Mouse (Mus musculus) inflammation-experienced regulatory T-cells, adult 6 months (primary cell): ENCODE measurements around the gene Auts2. TPM values are rescaled to one million over a fixed set of nuclear protein-coding genes. Genes with fewer than 3 reads are reported as not detected.

Experiments used
- ATAC-seq: one replicate; pipeline ENCODE4 v1.8.0; 2017
- polyA plus RNA-seq, 3 experiments: library from polyadenylated mRNA; unstranded; fragments of 100-300 nt; shearing (Covaris generic); gene quantifications; one replicate each; pipeline ENCODE4 v1.2.1; 2017

Gene Auts2
- polyA plus RNA-seq, 3 experiments from 2014 or later: not detected

GRCm38 (mm10) chr5:131707471-131707870, 835.7 kb downstream of the Auts2 start:
- ATAC-seq: no peak

GRCm38 (mm10) chr5:131703729-131704128, 839.4 kb downstream of the Auts2 start:
- ATAC-seq: no peak

GRCm38 (mm10) chr5:131702840-131703392, 840.2 kb downstream of the Auts2 start:
- no peak for ATAC-seq

- no peak for ATAC-seq
Observed at GRCm38 (mm10) chr5:131698900-131699299, 844.2 kb downstream of the Auts2 start.

GRCm38 (mm10) chr5:131690781-131691180, 852.4 kb downstream of the Auts2 start:
- ATAC-seq: no peak

GRCm38 (mm10) chr5:131686956-131687618, 856.1 kb downstream of the Auts2 start:
- ATAC-seq: no peak

- ATAC-seq: no peak
Observed at GRCm38 (mm10) chr5:131680127-131680845, 862.9 kb downstream of the Auts2 start.

GRCm38 (mm10) chr5:131679523-131679922, 863.6 kb downstream of the Auts2 start:
- ATAC-seq: no peak

GRCm38 (mm10) chr5:131677518-131677917, 865.6 kb downstream of the Auts2 start:
- ATAC-seq: no peak

GRCm38 (mm10) chr5:131673696-131674095, 869.4 kb downstream of the Auts2 start:
- ATAC-seq: no peak

- ATAC-seq: no peak
Observed at GRCm38 (mm10) chr5:131665068-131665467, 878.1 kb downstream of the Auts2 start.

- ATAC-seq: no peak
Observed at GRCm38 (mm10) chr5:131664657-131665056, 878.5 kb downstream of the Auts2 start.

- ATAC-seq: no peak
Observed at GRCm38 (mm10) chr5:131662657-131663056, 880.5 kb downstream of the Auts2 start.

GRCm38 (mm10) chr5:131658822-131659515, 884.2 kb downstream of the Auts2 start:
- ATAC-seq: no peak

GRCm38 (mm10) chr5:131654206-131654605, 888.9 kb downstream of the Auts2 start:
- ATAC-seq: no peak

- no peak for ATAC-seq
Observed at GRCm38 (mm10) chr5:131650381-131650891, 892.7 kb downstream of the Auts2 start.

GRCm38 (mm10) chr5:131647683-131648119, 895.4 kb downstream of the Auts2 start:
- ATAC-seq: no peak

GRCm38 (mm10) chr5:131647104-131647682, 896.0 kb downstream of the Auts2 start:
- no peak for ATAC-seq

GRCm38 (mm10) chr5:131646192-131646775, 896.9 kb downstream of the Auts2 start:
- ATAC-seq: no peak

- ATAC-seq: no peak
Observed at GRCm38 (mm10) chr5:131645341-131646191, 897.6 kb downstream of the Auts2 start.

- ATAC-seq: no peak
Observed at GRCm38 (mm10) chr5:131644331-131644730, 898.8 kb downstream of the Auts2 start.
